Mouse (Mus musculus) heart, postnatal 0 days (tissue): ENCODE results near the gene Hdac11. TPM values are rescaled to one million over a fixed set of nuclear protein-coding genes. Genes with fewer than 3 reads are reported as not detected.

Source experiments
- ATAC-seq: fragments of 200-750 bp; cut with Nextera tagmentation; 2 replicates; pipeline ENCODE4 v1.8.0; 2017; ENCODE audit warnings: low read depth, moderate number of reproducible peaks, moderate library complexity; ENCODE audit not compliant: insufficient read depth
- DNase-seq: peaks from one replicate; pipeline ENCODE4 v3.0.0-alpha.2; 2016; ENCODE audit warnings: low spot score
- H3K27ac ChIP-seq: fragments of 300-500 bp; sonication (generic); 2 replicates; pipeline ENCODE4 v1.5.1; 2014; ENCODE audit warnings: low read depth, mild to moderate bottlenecking
- H3K27me3 ChIP-seq: fragments of 300-500 bp; sonication (generic); 2 replicates; pipeline ENCODE4 v1.6.1; 2014; ENCODE audit warnings: low read length, mixed read lengths; ENCODE audit not compliant: control insufficient read depth, insufficient read depth
- H3K36me3 ChIP-seq: fragments of 300-500 bp; sonication (generic); replicated peaks from 2 replicates; pipeline ENCODE4 v1.6.1; 2014; ENCODE audit warnings: low read length, mixed read lengths; ENCODE audit not compliant: control insufficient read depth, insufficient read depth
- H3K4me1 ChIP-seq: fragments of 300-500 bp; sonication (generic); 2 replicates; pipeline ENCODE4 v1.6.1; 2014; ENCODE audit warnings: antibody characterized with exemption; ENCODE audit not compliant: control insufficient read depth, insufficient read depth
- H3K4me2 ChIP-seq: fragments of 300-500 bp; sonication (generic); 2 replicates; pipeline ENCODE4 v1.6.1; 2014; ENCODE audit warnings: low read depth, mild to moderate bottlenecking, low read length, moderate library complexity
- H3K4me3 ChIP-seq: fragments of 300-500 bp; sonication (generic); 2 replicates; pipeline ENCODE4 v1.5.1; 2014; ENCODE audit warnings: low read depth, low read length
- H3K9ac ChIP-seq: fragments of 300-500 bp; sonication (generic); replicated peaks from 2 replicates; pipeline ENCODE4 v1.6.1; 2014; ENCODE audit warnings: low read depth, low read length, mixed read lengths
- H3K9me3 ChIP-seq: fragments of 300-500 bp; sonication (generic); replicated peaks from 2 replicates; pipeline ENCODE4 v1.6.1; 2016; ENCODE audit warnings: low read length; ENCODE audit not compliant: control insufficient read depth
- CTCF ChIP-seq: IDR thresholded peaks from 2 replicates; pipeline ENCODE4 v1.5.1; 2016; ENCODE audit warnings: antibody characterized with exemption, control low read depth, low read depth
- EP300 ChIP-seq: IDR thresholded peaks from 2 replicates; pipeline ENCODE4 v1.6.1; 2016; ENCODE audit warnings: antibody characterized with exemption, low read depth
- WGBS: fragments of 180-500 bp; shearing (Covaris S2); extraction: QIAGEN DNeasy Blood & Tissue Kit; methylation state at CpG from one replicate; pipeline ENCODE4 v1.1.7; 2014; 5-methylcytosine and 5-hydroxymethylcytosine counted together
- polyA plus RNA-seq: library from polyadenylated mRNA; unstranded; fragments of >200 nt; fragmentation: Nextera tagmentation; extraction: Ambion mirVana; gene quantifications from 2 replicates; pipeline ENCODE4 v1.2.1, GENCODE M21; 2015
- total RNA-seq: library from RNA; depleted of rRNA; stranded (reverse); fragments of >200 nt; gene quantifications from 2 replicates; pipeline ENCODE4 v1.2.3, GENCODE M21; 2014; ENCODE audit warnings: low replicate concordance

Gene Hdac11
- total and polyA plus RNA-seq, 2 experiments from 2014 or later, result 9.5 to 17.9 TPM

GRCm38 (mm10) chr6:91181320-91181719 lies 24.9 kb downstream of the Hdac11 start:
- Histone ChIP-seq H3K36me3 (no peaks in the 10 kb centered on the region), H3K4me1 (peaks cover 15% of the 10 kb centered on the region), H3K4me3 (no peak overlapping the region), H3K4me2 (no peak overlapping the region), H3K9me3 (no peaks in the 10 kb centered on the region), H3K9ac (no peak overlapping the region), H3K27me3 (peaks cover 3% of the 10 kb centered on the region; the same call in 1 of the 2 replicates), H3K27ac (0 out of 2 replicates have a peak overlapping the region, but pooled peaks have one; percentile 18)
- DNase-seq (no peak), ATAC-seq (peak; percentile 47)
- no peak for TF ChIP-seq CTCF
- no peak for TF ChIP-seq EP300
- WGBS, result 58% methylated on average over 2 of the region's 2 CpGs

- TF ChIP-seq EP300 (no peak), CTCF (no peak)
Measured at GRCm38 (mm10) chr6:91182075-91182490, 25.6 kb downstream of the Hdac11 start.

GRCm38 (mm10) chr6:91183041-91183440 lies 26.6 kb downstream of the Hdac11 start:
- Histone ChIP-seq H3K4me3 (no peak overlapping the region), H3K27me3 (peaks cover 3% of the 10 kb centered on the region; the same call in 1 of the 2 replicates), H3K4me2 (no peak overlapping the region), H3K9ac (no peak overlapping the region), H3K27ac (no peak overlapping the region), H3K4me1 (peaks cover 28% of the 10 kb centered on the region), H3K36me3 (no peaks in the 10 kb centered on the region), H3K9me3 (no peaks in the 10 kb centered on the region)
- DNase-seq, result no peak
- WGBS, result 44% methylated on average over 1 of the region's 1 CpGs
- no peak for TF ChIP-seq EP300
- no peak for TF ChIP-seq CTCF
- no peak for ATAC-seq

More at GRCm38 (mm10) chr6:91182075-91182490, 25.6 kb downstream of the Hdac11 start:
- no peak overlapping the region for H3K4me3 ChIP-seq
- H3K9ac ChIP-seq, result no peak overlapping the region
- ATAC-seq (no peak), DNase-seq (no peak)
- H3K9me3 ChIP-seq, result no peaks in the 10 kb centered on the region
- H3K4me2 ChIP-seq, result no peak overlapping the region
- WGBS, result 55% methylated on average over 4 of the region's 4 CpGs
- no peaks in the 10 kb centered on the region for H3K36me3 ChIP-seq
- H3K27ac ChIP-seq, result no peak overlapping the region
- peaks cover 18% of the 10 kb centered on the region for H3K4me1 ChIP-seq
- H3K27me3 ChIP-seq, result peaks cover 3% of the 10 kb centered on the region; the same call in 1 of the 2 replicates

GRCm38 (mm10) chr6:91183980-91184379 lies 27.5 kb downstream of the Hdac11 start:
- Histone ChIP-seq H3K4me2 (no peak overlapping the region), H3K9ac (no peak overlapping the region), H3K4me3 (no peak overlapping the region), H3K9me3 (no peaks in the 10 kb centered on the region), H3K27me3 (no peaks in the 10 kb centered on the region), H3K4me1 (peaks cover 28% of the 10 kb centered on the region), H3K36me3 (no peaks in the 10 kb centered on the region), H3K27ac (no peak overlapping the region)
- DNase-seq (peak; percentile 71), ATAC-seq (peak; percentile 24; the same call in 1 of the 2 replicates)
- 42% methylated on average over 2 of the region's 2 CpGs for WGBS
- TF ChIP-seq EP300 (no peak), CTCF (no peak)

- ATAC-seq (no peak), DNase-seq (no peak)
- 62% methylated on average over 3 of the region's 3 CpGs for WGBS
- Histone ChIP-seq H3K27ac (no peak overlapping the region), H3K9ac (no peak overlapping the region), H3K9me3 (no peaks in the 10 kb centered on the region), H3K4me1 (peaks cover 28% of the 10 kb centered on the region), H3K4me2 (no peak overlapping the region), H3K4me3 (no peak overlapping the region), H3K36me3 (no peaks in the 10 kb centered on the region), H3K27me3 (no peaks in the 10 kb centered on the region)
- TF ChIP-seq CTCF, result no peak
- no peak for TF ChIP-seq EP300
Measured at GRCm38 (mm10) chr6:91184776-91185175, 28.3 kb downstream of the Hdac11 start.

- no peaks in the 10 kb centered on the region for H3K36me3 ChIP-seq
- 82% methylated on average over 5 of the region's 5 CpGs for WGBS
- no peak overlapping the region for H3K27ac ChIP-seq
- peaks cover 28% of the 10 kb centered on the region for H3K4me1 ChIP-seq
- no peaks in the 10 kb centered on the region for H3K27me3 ChIP-seq
- TF ChIP-seq EP300 (no peak), CTCF (no peak)
- H3K4me2 ChIP-seq, result no peak overlapping the region
- no peak overlapping the region for H3K9ac ChIP-seq
- DNase-seq (no peak), ATAC-seq (no peak)
- no peak overlapping the region for H3K4me3 ChIP-seq
- no peaks in the 10 kb centered on the region for H3K9me3 ChIP-seq
Measured at GRCm38 (mm10) chr6:91185502-91185901, 29.0 kb downstream of the Hdac11 start.
